Mouse (Mus musculus): ENCODE data around the gene Cspg5. TPM values are rescaled to one million over a fixed set of nuclear protein-coding genes. Genes with fewer than 3 reads are reported as not detected.

The Cspg5 gene
- 1.1 and 1.9 TPM in 2 replicates for polyA plus RNA-seq (2015; fragmentation: Nextera tagmentation; extraction: Ambion mirVana)

GRCm38 (mm10) chr9:110243221-110243833 is at the start of gene Cspg5:
Gene Cspg5, plus strand, starts transcription at chr9:110243783.

GRCm38 (mm10) chr9:110304969-110305651 is 61.5 kb downstream of the Cspg5 start, which contains the start of gene Elp6:
Gene Elp6, plus strand, starts transcription at chr9:110305173.

Small RNAs within 50 kb of the gene (microRNA-seq; reads per million reads assigned to microRNA genes)
- 9.0 to 20.8 reads per million in 2 experiments for gene Mir6236

Other genes starting within 250 kb of the Cspg5 start
- 29.8 and 31.7 TPM in 2 replicates for gene Smarcc1, start 126.1 kb upstream of the Cspg5 start, polyA plus RNA-seq (2015; fragmentation: Nextera tagmentation; extraction: Ambion mirVana)
- 46.8 and 53.9 TPM in 2 replicates for gene Dhx30, start 126.0 kb upstream of the Cspg5 start, polyA plus RNA-seq (2015; fragmentation: Nextera tagmentation; extraction: Ambion mirVana)
- gene Elp6, start 61.4 kb downstream of the Cspg5 start, polyA plus RNA-seq (2015; fragmentation: Nextera tagmentation; extraction: Ambion mirVana), result 5.6 and 7.0 TPM in 2 replicates
- 11.9 and 12.8 TPM in 2 replicates for gene Scap, start 89.5 kb downstream of the Cspg5 start, polyA plus RNA-seq (2015; fragmentation: Nextera tagmentation; extraction: Ambion mirVana)
- 4.8 and 5.8 TPM in 2 replicates for gene Ptpn23, start 164.4 kb downstream of the Cspg5 start, polyA plus RNA-seq (2015; fragmentation: Nextera tagmentation; extraction: Ambion mirVana)
- 1.5 and 3.0 TPM in 2 replicates for gene Ngp, start 176.0 kb downstream of the Cspg5 start, polyA plus RNA-seq (2015; fragmentation: Nextera tagmentation; extraction: Ambion mirVana)
- gene Klhl18, start 232.9 kb downstream of the Cspg5 start, polyA plus RNA-seq (2015; fragmentation: Nextera tagmentation; extraction: Ambion mirVana), result 4.3 and 4.9 TPM in 2 replicates
- gene Kif9, start 233.2 kb downstream of the Cspg5 start, polyA plus RNA-seq (2015; fragmentation: Nextera tagmentation; extraction: Ambion mirVana), result 0.40 and 0.72 TPM in 2 replicates

Measured in skeletal muscle tissue, postnatal 0 days (tissue).